Mouse (Mus musculus) liver, embryonic 12.5 days (tissue): Measurements from ENCODE around the gene Crlf1. TPM values are rescaled to one million over a fixed set of nuclear protein-coding genes. Genes with fewer than 3 reads are reported as not detected.
A peak's percentile ranks its signal among the peaks of the same experiment; 100 is the strongest.

Experiments
- ATAC-seq: fragments of 200-750 bp; cut with Nextera tagmentation; 2 replicates; pipeline ENCODE4 v1.8.0; 2017; ENCODE audit warnings: moderate number of reproducible peaks, mild to moderate bottlenecking, moderate library complexity
- H3K27ac ChIP-seq: fragments of 300-500 bp; sonication (generic); 2 replicates; pipeline ENCODE4 v1.5.1; 2016; ENCODE audit warnings: mild to moderate bottlenecking
- H3K27me3 ChIP-seq: fragments of 300-500 bp; sonication (generic); replicated peaks from 2 replicates; pipeline ENCODE4 v1.6.1; 2016; ENCODE audit warnings: mild to moderate bottlenecking, moderate library complexity
- H3K36me3 ChIP-seq: fragments of 300-500 bp; sonication (generic); 2 replicates; pipeline ENCODE4 v1.6.1; 2016; ENCODE audit warnings: mild to moderate bottlenecking, moderate library complexity
- H3K4me1 ChIP-seq: fragments of 300-500 bp; sonication (generic); 2 replicates; pipeline ENCODE4 v1.6.1; 2016
- H3K4me2 ChIP-seq: fragments of 300-500 bp; sonication (generic); 2 replicates; pipeline ENCODE4 v1.6.1; 2016; ENCODE audit warnings: mild to moderate bottlenecking, moderate library complexity
- H3K4me3 ChIP-seq: fragments of 300-500 bp; sonication (generic); 2 replicates; pipeline ENCODE4 v1.5.1; 2016; ENCODE audit warnings: mild to moderate bottlenecking, moderate library complexity
- H3K9ac ChIP-seq: fragments of 300-500 bp; sonication (generic); 2 replicates; pipeline ENCODE4 v1.6.1; 2016; ENCODE audit warnings: mild to moderate bottlenecking, moderate library complexity
- H3K9me3 ChIP-seq: fragments of 300-500 bp; sonication (generic); replicated peaks from 2 replicates; pipeline ENCODE4 v1.6.1; 2016; ENCODE audit warnings: mild to moderate bottlenecking, moderate library complexity
- WGBS: fragments of 180-500 bp; shearing (Covaris S2); methylation state at CpG from one replicate; pipeline ENCODE4 v1.1.7; 2016; ENCODE audit not compliant: insufficient replicate concordance; 5-methylcytosine and 5-hydroxymethylcytosine counted together
- polyA plus RNA-seq: library from polyadenylated mRNA; unstranded; fragments of >200 nt; fragmentation: Nextera tagmentation; extraction: Ambion mirVana; gene quantifications from 2 replicates; pipeline ENCODE4 v1.2.1, GENCODE M21; 2016

Gene Crlf1
- polyA plus RNA-seq, 1 experiment from 2014 or later = 4.0 TPM

- Histone ChIP-seq H3K36me3 (peaks cover 19% of the 10 kb centered on the region), H3K4me1 (peaks cover 51% of the 10 kb centered on the region), H3K9me3 (no peaks in the 10 kb centered on the region), H3K27me3 (no peaks in the 10 kb centered on the region; the same call in 1 of the 2 replicates), H3K4me3 (no peak overlapping the region), H3K9ac (0 out of 2 replicates have a peak overlapping the region, but pooled peaks have one; percentile 29), H3K27ac (peak overlapping the region; percentile 24; the same call in 1 of the 2 replicates), H3K4me2 (no peak overlapping the region)
- peak; percentile 38 for ATAC-seq
- WGBS = 55% methylated on average over 2 of the region's 2 CpGs
Measured at GRCm38 (mm10) chr8:70469938-70470337, 23.0 kb upstream of the Crlf1 start.

GRCm38 (mm10) chr8:70471856-70472255 is 21.1 kb upstream of the Crlf1 start:
- H3K9me3 ChIP-seq = no peaks in the 10 kb centered on the region
- no peak overlapping the region for H3K27ac ChIP-seq
- H3K4me1 ChIP-seq = peaks cover 58% of the 10 kb centered on the region
- H3K27me3 ChIP-seq = no peaks in the 10 kb centered on the region
- no peak overlapping the region for H3K4me3 ChIP-seq
- H3K9ac ChIP-seq = no peak overlapping the region
- H3K36me3 ChIP-seq = peaks cover 11% of the 10 kb centered on the region
- ATAC-seq = no peak
- 90% methylated on average over 7 of the region's 7 CpGs for WGBS
- H3K4me2 ChIP-seq = no peak overlapping the region

- Histone ChIP-seq H3K4me3 (peak within 1 kb of the TSS; percentile 79), H3K4me1 (peaks cover 35% of the 10 kb centered on the region), H3K36me3 (peaks cover 10% of the 10 kb centered on the region; the same call in 1 of the 2 replicates), H3K27me3 (peaks cover 39% of the 10 kb centered on the region), H3K4me2 (peak within 1 kb of the TSS; percentile 77), H3K9me3 (no peaks in the 10 kb centered on the region), H3K27ac (peak within 1 kb of the TSS; percentile 86), H3K9ac (peak within 1 kb of the TSS; percentile 92)
- under 1% methylated on average over 53 of the region's 53 CpGs for WGBS
- peak; percentile 84 for ATAC-seq
Measured at GRCm38 (mm10) chr8:70476333-70477268, 16.4 kb upstream of the Crlf1 start, which contains the start of gene Klhl26. Gene Klhl26, minus strand, starts transcription at chr8:70476968.

GRCm38 (mm10) chr8:70477269-70477982 is 15.5 kb upstream of the Crlf1 start:
- peak; percentile 57 for ATAC-seq
- Histone ChIP-seq H3K27me3 (peaks cover 47% of the 10 kb centered on the region), H3K9me3 (no peaks in the 10 kb centered on the region), H3K4me2 (peak overlapping the region; percentile 77), H3K4me3 (peak overlapping the region; percentile 79), H3K9ac (peak overlapping the region; percentile 54), H3K4me1 (peaks cover 35% of the 10 kb centered on the region), H3K36me3 (peaks cover 10% of the 10 kb centered on the region; the same call in 1 of the 2 replicates), H3K27ac (peak overlapping the region; percentile 86)
- WGBS = 2% methylated on average over 21 of the region's 21 CpGs

- Histone ChIP-seq H3K4me3 (no peak overlapping the region), H3K9ac (no peak overlapping the region), H3K36me3 (no peaks in the 10 kb centered on the region), H3K27me3 (peaks cover 92% of the 10 kb centered on the region), H3K27ac (no peak overlapping the region), H3K4me2 (no peak overlapping the region), H3K4me1 (peaks cover 15% of the 10 kb centered on the region), H3K9me3 (no peaks in the 10 kb centered on the region)
- ATAC-seq = no peak
- 46% methylated on average over 3 of the region's 3 CpGs for WGBS
Measured at GRCm38 (mm10) chr8:70481908-70482307, 11.1 kb upstream of the Crlf1 start.

GRCm38 (mm10) chr8:70482943-70483342 is 10.0 kb upstream of the Crlf1 start:
- WGBS = 47% methylated on average over 2 of the region's 2 CpGs
- Histone ChIP-seq H3K4me3 (no peak overlapping the region), H3K4me1 (peaks cover 8% of the 10 kb centered on the region), H3K36me3 (no peaks in the 10 kb centered on the region), H3K27ac (no peak overlapping the region), H3K9ac (no peak overlapping the region), H3K4me2 (no peak overlapping the region), H3K9me3 (no peaks in the 10 kb centered on the region), H3K27me3 (peaks cover 99% of the 10 kb centered on the region)
- no peak for ATAC-seq

GRCm38 (mm10) chr8:70486191-70486681 is 6.7 kb upstream of the Crlf1 start:
- no peak overlapping the region for H3K9ac ChIP-seq
- no peak for ATAC-seq
- no peaks in the 10 kb centered on the region for H3K36me3 ChIP-seq
- no peak overlapping the region for H3K27ac ChIP-seq
- peaks cover 27% of the 10 kb centered on the region for H3K4me1 ChIP-seq
- no peaks in the 10 kb centered on the region for H3K9me3 ChIP-seq
- 37% methylated on average over 7 of the region's 7 CpGs for WGBS
- no peak overlapping the region for H3K4me2 ChIP-seq
- no peak overlapping the region for H3K4me3 ChIP-seq
- H3K27me3 ChIP-seq = peaks cover 100% of the 10 kb centered on the region

GRCm38 (mm10) chr8:70486941-70487520 is 5.9 kb upstream of the Crlf1 start, which contains the start of gene Tmem59l:
Gene Tmem59l, minus strand, starts transcription at chr8:70487358.
- Histone ChIP-seq H3K4me3 (peak within 1 kb of the TSS; percentile 37), H3K27me3 (peaks cover 100% of the 10 kb centered on the region), H3K36me3 (no peaks in the 10 kb centered on the region), H3K9ac (no peak within 1 kb of the TSS), H3K27ac (no peak within 1 kb of the TSS), H3K4me2 (peak within 1 kb of the TSS; percentile 60), H3K9me3 (no peaks in the 10 kb centered on the region), H3K4me1 (peaks cover 27% of the 10 kb centered on the region)
- ATAC-seq = no peak
- WGBS = 12% methylated on average over 33 of the region's 33 CpGs

- peak overlapping the region; percentile 60 for H3K4me2 ChIP-seq
- no peak overlapping the region for H3K27ac ChIP-seq
- no peaks in the 10 kb centered on the region for H3K9me3 ChIP-seq
- H3K4me1 ChIP-seq = peaks cover 36% of the 10 kb centered on the region
- peak; percentile 53; the same call in 1 of the 2 replicates for ATAC-seq
- peak overlapping the region; percentile 37 for H3K4me3 ChIP-seq
- no peaks in the 10 kb centered on the region for H3K36me3 ChIP-seq
- 2% methylated on average over 55 of the region's 55 CpGs for WGBS
- H3K9ac ChIP-seq = no peak overlapping the region
- peaks cover 100% of the 10 kb centered on the region for H3K27me3 ChIP-seq
Measured at GRCm38 (mm10) chr8:70487993-70488796, 4.8 kb upstream of the Crlf1 start.

GRCm38 (mm10) chr8:70488931-70489470 is 4.0 kb upstream of the Crlf1 start:
- Histone ChIP-seq H3K36me3 (no peaks in the 10 kb centered on the region), H3K27ac (no peak overlapping the region), H3K4me1 (peaks cover 44% of the 10 kb centered on the region), H3K4me2 (peak overlapping the region; percentile 60), H3K4me3 (peak overlapping the region; percentile 35), H3K27me3 (peaks cover 100% of the 10 kb centered on the region), H3K9me3 (no peaks in the 10 kb centered on the region), H3K9ac (0 out of 2 replicates have a peak overlapping the region, but pooled peaks have one; percentile 23)
- no peak for ATAC-seq
- 4% methylated on average over 14 of the region's 14 CpGs for WGBS
